17 mouse cellular contexts compared by ENCODE assay signal in the genomic region with DNA sequence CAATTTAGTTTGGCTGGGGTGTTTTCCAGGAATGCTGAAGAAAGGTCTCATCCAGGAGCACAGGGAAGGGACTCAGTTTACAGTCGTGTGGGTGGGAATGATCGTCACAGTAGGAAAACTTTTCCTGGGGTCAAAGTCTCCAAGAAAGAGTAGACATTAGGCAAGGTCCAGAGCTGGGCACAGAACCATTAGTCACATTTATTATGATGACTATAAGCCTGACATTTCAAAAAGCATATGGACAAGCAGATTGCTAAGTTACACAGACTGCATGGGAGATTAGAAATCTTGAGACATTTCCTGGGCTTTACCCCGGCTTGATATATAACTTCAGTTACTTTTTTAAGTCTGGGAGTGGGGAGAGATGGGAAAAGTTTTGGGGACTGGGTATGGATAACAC.
"Had no signal": no experiment of that assay in that cellular context is flagged by ENCODE, and none has a peak within 500 bp of the region (broad histone marks: within the 10 kb centered on the region; RNA-seq: fewer than 3 reads in every experiment).

No protein-coding gene starts in this region.

- DNase-seq: lung, adult 2 months; lung, postnatal 14 days; lung, postnatal 36 days; right cerebral cortex, postnatal 14 days; thymus, adult 2 months; thymus, postnatal 25 days; thymus, postnatal 4 days had no signal

- ATAC-seq: lung, postnatal 0 days; midbrain, embryonic 13.5 days; midbrain, embryonic 15.5 days had no signal

- H3K4me2 ChIP-seq: lung, embryonic 15.5 days; midbrain, embryonic 11.5 days; midbrain, embryonic 13.5 days; midbrain, embryonic 15.5 days; neural tube, embryonic 12.5 days; stomach, embryonic 15.5 days had no signal

- H3K9me3 ChIP-seq: lung, embryonic 15.5 days; midbrain, embryonic 13.5 days; midbrain, embryonic 15.5 days; neural tube, embryonic 12.5 days; stomach, embryonic 15.5 days had no signal

- H3K36me3 ChIP-seq: lung, embryonic 15.5 days; midbrain, embryonic 13.5 days; midbrain, embryonic 15.5 days; neural tube, embryonic 12.5 days; stomach, embryonic 15.5 days had no signal

- H3K27ac ChIP-seq: lung, embryonic 15.5 days; macrophage; midbrain, embryonic 13.5 days; midbrain, embryonic 15.5 days; neural tube, embryonic 12.5 days; stomach, embryonic 15.5 days; stomach, postnatal 0 days had no signal

- H3K4me1 ChIP-seq: megakaryocyte, embryonic 14.5 days; midbrain, embryonic 15.5 days had no signal

- H3K4me3 ChIP-seq: lung, embryonic 15.5 days; megakaryocyte, embryonic 14.5 days; midbrain, embryonic 13.5 days; midbrain, embryonic 15.5 days; neural tube, embryonic 12.5 days; stomach, embryonic 15.5 days had no signal

- H3K27me3 ChIP-seq: lung, embryonic 15.5 days; megakaryocyte, embryonic 14.5 days; midbrain, embryonic 13.5 days; midbrain, embryonic 15.5 days; neural tube, embryonic 12.5 days; stomach, embryonic 15.5 days had no signal

- H3K9ac ChIP-seq: lung, embryonic 15.5 days; midbrain, embryonic 13.5 days; midbrain, embryonic 15.5 days; neural tube, embryonic 12.5 days; stomach, embryonic 15.5 days had no signal
